Mouse (Mus musculus): ENCODE data around the gene Mbd4. TPM values are rescaled to one million over a fixed set of nuclear protein-coding genes. Genes with fewer than 3 reads are reported as not detected.
"Not testable (repeated sequence)": the region's sequence is repeated elsewhere in the genome, so short reads cannot be mapped to it uniquely, and the experiment has no call there.

Mbd4 gene
- 1 to 10 TPM; 5.0 to 5.8 TPM for total RNA-seq (2021)
- long read RNA-seq, experiment 1, partial matches to known transcripts, result 0 of 8 reads
- long read RNA-seq, experiment 1, other reads (novel, unspliced or antisense), result 4 of 8 reads
- long read RNA-seq, experiment 2, partial matches to known transcripts, result 0 of 9 reads
- long read RNA-seq, experiment 2, other reads (novel, unspliced or antisense), result 6 of 9 reads

DNA sequence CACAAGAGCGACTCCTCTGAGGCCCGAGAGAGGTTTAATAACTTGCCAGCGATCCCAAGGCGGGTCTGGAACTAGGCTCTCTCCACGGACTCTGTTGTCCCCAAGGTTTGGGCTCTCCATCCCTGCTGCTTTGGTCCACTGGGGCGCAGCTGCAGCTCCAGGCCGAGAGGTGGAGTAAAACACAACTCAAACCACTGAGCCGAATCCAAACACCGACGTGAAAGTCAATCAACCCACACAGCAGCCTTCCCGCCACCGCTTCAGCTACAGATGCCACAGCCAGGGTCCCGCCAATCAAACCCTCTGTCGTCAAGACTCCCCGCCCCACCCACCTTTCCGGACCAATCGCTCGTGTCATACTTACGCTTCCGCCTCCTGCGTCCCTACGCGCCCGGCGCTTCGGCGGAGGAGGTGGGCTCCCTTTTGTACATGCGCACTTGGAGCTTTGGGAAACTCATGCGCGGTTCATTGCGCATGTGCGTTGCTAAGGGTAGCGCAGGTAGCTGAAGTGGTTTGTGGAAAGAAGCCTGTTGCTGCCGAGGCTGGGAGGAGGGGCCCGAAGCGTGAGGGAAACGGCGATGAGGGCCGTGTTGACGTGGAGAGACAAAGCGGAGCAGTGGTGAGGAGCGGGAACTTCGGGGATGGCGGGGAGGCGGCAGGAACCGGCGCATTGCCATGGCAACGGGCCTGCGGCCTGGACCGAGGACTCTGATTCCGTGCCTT, at the start of gene Mbd4, which contains the start of gene Ift122:
Mbd4 (minus strand) TSS at position 281 of the 723 bp plus-strand sequence.
Ift122 (plus strand) TSS at position 380 of the 723 bp plus-strand sequence.
- DNase-seq (ENCODE audit: low spot score in 2 of 2), result peak; percentile 98 to 99

DNA sequence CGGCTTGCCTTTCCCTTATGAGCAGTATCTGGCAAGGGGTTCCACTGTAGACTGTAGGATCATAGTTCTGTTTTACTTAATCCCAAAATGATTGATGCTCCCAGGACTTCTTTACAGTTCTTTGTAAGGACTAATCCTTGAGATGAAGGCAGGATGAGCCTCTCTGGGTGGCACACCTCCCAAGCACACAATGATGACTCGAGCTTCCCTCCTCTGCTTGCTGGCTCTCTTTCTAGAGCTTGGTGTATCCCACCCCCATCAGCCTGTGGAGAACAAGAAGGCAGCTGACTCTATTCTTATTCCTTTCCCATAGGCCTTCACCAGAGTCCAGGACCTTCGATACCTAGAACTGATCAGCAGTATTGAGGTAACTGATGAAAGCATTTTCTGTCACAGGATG, 49.4 kb upstream of the Mbd4 start:
- DNase-seq (ENCODE audit: low spot score in 2 of 2), result no peak

DNA sequence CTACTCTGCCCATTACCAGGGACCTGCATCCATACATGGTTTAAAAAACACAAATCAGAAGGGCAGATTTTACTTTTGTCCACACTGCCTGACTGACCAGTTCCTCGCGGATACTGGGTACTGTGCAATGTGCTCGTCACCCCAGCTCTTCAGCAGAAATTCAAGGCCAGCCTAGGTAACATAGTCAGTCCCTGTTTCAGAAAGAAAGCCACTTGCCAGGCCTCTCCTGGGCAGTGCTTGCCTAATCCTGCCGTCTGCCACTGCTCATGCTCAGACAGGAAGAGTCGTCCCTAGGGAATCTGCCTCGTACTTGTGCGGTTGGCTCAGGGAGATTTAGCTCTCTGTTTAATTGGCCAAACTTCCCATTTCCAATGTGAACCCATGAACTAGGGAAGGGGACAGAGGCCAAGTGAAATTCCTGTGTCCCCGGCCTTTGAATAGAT, 48.3 kb upstream of the Mbd4 start:
- no peak for DNase-seq (ENCODE audit: low spot score in 2 of 2)

DNA sequence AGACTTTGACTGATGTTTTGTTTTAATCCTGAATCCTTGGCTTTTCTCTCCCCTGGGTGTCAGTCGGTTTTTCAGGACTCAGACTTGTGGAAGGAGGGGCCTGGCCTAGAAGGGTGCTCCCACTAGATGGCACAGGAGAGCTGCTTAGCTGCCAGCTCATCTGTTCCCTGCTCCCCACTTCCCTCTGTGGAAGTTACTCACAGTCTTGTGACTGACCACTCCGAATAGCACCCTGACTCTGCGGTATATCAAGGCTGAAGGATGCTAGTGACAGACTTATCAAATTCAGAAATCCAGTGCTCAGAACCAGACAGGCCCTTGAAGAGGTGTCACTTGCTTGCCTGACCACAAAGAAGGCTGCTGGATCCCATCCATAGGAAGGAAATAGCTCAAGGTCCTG, 47.9 kb upstream of the Mbd4 start:
- DNase-seq (ENCODE audit: low spot score in 2 of 2), result peak; percentile 69 to 80

DNA sequence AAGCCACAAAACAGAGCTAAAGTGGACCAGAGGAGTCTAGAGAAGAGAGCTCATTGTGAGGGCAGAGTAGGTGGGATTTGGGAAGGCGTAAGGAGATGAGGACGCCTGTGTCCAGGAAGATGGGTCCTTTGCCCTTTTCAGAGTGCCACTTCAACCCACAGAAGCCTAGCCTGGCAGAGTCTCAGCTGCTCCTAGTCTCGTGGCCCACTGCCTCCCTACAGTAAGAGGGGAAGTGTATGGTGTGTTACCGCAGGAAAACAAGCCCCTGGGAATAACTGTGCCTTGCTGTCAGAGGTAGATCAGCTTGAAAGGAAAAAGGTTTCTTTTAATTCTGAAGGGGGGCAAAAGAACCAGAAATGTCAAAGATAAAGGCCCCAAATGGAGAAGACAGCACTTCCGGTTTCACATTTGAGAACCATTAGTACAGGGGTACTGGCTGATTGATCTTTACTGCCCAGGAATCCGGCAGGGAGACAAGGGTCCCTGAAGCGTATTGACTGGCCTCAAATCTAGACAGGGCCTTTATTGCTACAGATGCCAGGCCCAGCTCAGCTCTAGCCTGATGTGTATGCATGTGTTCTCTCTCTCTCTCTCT, 44.9 kb upstream of the Mbd4 start:
- DNase-seq (ENCODE audit: low spot score in 2 of 2), result no peak

DNA sequence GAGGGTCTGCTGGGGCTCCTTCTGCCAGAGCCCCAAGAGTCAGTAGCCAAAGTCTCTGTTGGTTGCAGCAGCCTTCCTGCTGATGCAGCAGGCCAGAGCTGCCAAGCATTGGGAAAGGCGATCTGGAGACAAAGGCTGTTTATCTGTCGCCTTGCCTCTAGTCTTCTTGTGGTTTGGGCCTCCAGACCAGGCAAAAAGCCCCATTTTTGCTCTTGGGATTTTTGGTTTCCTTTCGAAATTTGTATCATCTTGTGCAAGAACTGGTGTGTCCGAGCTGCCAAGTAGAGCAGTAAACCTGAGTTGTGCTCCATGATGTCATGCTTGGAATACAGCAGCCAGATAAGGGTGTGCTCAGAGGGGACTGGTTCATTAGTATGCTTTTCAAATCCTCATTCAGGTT, 43.9 kb upstream of the Mbd4 start:
- no peak for DNase-seq (ENCODE audit: low spot score in 2 of 2)

DNA sequence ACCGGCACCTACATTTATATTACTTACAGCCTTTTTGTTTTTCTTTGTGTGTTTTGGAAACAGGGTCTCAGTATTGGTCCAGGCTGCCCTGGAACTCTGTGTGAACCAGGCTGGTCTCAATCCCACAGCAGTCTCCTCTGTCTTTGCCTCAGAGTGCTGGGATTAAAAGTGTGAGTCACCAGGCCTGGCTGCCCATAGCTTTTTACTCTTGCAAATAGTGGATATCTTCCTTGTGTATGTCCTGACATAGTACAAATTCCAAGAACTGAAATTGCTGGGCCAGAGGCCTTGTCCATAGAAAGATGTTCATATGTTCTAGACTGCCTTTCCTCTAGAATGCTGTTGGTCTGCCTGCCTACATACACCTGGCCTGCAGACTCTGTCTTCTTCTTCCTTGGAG, 43.2 kb upstream of the Mbd4 start:
- no peak for DNase-seq (ENCODE audit: low spot score in 2 of 2)

DNA sequence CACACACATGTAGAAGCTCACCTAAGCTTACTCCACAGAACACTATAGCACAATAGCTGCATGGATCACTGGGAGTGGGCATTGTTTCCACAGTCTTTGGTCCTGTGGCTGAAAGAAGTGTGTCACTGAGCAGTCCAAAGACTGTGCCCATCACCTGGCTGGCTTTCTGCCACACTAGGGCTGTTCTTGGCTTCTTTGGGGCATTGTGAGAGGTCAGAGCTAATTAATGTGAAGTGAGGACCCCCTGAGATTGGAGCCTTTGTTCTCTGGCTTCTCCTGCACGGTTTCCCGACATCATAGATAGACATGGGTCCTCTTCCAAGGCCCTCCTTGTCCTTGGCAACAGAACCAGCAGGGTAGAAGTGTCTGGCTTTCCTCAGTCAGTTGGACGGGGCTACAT, 39.2 kb upstream of the Mbd4 start:
- no peak for DNase-seq (ENCODE audit: low spot score in 2 of 2)

DNA sequence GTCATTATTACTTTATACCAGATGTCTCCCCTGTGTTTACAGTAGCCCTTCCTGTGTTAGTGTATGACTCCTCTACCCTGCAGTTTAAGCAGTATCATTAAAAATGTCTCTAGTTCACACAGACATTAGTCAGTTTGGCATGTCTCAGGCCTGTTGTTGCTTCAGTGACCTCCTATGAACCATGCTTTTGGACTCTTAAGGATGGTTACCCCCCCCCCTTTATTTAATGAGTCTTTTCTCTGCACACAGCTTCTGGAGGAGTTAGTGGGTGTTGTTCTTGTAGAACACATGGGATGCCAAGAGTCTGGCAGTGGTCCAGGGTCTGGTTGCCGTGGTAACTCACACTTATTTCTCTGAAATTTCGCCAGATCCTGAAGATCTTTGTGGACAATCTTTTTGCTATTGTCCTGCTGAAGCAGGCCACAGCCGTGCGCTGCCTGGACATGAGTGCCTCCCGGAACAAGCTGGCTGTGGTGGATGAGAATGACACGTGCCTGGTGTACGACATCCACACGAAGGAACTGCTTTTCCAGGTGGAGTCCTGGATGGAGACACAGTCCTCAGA, 38.4 kb upstream of the Mbd4 start:
- DNase-seq (ENCODE audit: low spot score in 2 of 2), result peak; percentile 77 to 84

DNA sequence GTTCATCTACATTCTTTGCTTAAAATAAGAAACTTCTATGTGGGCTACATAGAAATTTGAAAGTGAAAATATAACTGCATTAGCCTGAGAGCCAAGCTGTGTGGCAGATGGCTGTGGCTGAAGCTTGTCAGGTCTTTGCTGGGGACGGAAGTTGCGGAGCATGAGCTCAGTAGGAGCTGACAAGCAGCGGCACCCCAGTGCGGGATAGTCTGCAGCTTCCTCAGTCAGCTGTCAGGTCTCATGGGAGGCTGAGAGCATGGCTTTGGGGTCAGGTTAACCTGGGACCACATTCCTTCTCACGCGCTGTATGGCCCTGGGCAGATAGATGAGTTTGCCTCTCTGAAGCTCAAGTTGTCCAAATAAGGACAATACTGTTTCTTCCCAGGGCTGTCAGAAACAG, 37.9 kb upstream of the Mbd4 start:
- peak in 1 of 2 experiments; percentile 51 for DNase-seq (ENCODE audit: low spot score in 2 of 2)

DNA sequence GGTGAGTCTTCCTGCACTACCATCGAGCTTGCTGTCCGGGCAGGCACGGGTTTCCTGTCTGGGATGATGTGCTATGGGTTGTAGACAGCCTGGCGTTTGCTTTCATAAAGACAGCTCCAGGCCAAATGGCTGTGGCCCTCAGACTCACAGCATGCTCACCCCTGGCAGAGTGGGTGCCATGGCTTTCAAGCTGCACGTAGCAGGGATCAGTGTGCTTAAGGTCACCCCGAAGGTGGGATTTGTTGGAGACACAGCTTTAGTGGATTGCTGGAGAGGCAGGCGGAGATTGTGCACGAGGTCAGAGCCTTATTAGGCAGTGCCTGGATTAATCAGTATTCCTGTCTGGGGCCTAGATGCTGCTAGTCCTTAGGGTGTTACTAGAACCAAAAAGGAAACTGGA, 37.4 kb upstream of the Mbd4 start:
- no peak for DNase-seq (ENCODE audit: low spot score in 2 of 2)

DNA sequence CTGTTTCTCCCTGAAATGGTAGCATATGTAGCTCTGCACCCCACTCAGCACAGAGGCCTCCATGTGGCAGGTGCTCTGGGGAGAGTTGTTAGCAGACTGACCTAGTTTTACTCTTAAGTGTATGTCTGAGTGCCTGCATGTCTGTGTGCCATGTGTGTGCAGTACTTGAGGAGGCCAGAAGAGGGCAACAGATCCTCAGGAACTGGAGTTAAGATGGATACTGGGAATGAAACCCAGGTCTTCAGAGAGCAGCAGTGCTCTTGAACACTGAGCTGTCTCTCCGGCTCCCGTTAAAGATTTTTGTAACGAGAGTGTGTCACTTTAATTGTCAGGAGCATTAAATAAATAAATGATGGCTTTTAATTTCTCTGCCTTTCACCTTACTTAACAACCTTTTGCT, 35.1 kb upstream of the Mbd4 start:
- DNase-seq (ENCODE audit: low spot score in 2 of 2), result no peak

DNA sequence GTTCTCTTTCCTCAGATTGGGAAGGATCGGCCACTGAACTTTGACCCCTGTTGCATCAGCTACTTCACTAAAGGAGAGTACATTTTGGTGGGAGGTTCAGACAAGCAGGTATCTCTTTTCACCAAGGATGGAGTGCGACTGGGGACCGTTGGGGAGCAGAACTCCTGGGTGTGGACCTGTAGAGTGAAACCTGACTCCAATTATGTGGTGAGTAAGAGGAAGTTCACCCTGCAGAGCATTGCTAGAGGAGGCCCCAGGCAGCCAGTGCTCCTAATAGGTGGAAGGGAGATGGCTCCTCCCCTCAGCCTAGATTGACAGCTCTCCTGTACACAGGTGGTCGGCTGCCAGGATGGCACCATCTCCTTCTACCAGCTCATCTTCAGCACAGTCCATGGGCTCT, 33.7 kb upstream of the Mbd4 start:
- no peak for DNase-seq (ENCODE audit: low spot score in 2 of 2)

DNA sequence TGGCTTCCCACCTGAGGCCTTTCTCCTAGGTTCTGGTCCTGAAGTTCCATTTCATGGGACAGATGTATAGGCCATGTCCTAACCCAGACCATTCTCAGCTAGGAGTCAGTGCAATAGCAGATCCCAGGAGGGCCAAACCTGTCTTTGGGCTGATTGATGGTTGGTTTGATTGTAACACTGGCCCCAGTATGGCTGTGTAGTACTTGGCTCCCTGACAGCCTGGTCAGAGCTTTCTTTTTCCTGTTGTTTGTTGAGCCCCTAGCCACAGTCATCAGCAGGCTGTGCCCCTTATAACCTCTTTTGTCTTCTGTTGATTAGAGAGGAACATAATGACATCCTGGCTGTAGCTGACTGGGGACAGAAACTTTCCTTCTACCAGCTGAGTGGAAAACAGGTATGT, 30.8 kb upstream of the Mbd4 start:
- DNase-seq (ENCODE audit: low spot score in 2 of 2), result no peak

DNA sequence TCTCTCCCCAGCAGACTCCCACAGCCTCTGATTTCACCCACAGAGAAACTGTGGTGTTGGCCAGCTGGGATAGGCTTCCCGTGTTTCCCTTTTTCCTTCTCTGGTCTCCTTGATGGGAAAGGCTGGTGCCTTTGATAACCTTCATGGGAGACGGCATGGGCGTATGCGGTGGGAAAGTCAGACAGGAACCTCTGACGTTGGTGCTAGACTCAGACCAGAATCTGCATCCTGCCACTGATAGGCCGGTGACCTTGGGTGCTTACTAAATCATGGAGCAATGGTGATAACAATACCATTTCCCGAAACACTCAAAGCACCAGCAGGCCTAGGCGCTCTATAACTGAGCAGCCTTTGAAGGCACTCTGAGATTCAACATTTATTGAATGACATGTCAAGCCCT, 27.6 kb upstream of the Mbd4 start:
- DNase-seq (ENCODE audit: low spot score in 2 of 2), result no peak

DNA sequence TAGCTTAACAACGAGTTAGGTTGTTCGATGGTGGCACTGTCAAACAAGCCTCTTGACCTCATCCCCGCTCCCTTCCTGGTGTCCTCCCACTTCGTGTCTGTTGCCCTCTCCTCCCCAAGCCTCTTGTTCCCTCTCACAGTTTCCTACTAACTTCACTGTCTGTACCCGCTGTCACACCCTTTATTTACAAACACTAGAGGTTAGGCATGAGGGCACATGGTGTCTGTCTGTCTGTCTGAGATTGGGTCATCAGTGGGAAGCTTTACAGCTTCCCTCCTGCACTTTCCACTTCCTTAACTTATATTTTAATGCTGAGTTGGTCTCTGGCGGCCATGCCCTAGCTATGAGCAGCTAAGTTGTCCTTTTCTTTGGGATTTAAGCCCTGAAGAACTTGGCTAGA, 26.6 kb upstream of the Mbd4 start:
- no peak for DNase-seq (ENCODE audit: low spot score in 2 of 2)

DNA sequence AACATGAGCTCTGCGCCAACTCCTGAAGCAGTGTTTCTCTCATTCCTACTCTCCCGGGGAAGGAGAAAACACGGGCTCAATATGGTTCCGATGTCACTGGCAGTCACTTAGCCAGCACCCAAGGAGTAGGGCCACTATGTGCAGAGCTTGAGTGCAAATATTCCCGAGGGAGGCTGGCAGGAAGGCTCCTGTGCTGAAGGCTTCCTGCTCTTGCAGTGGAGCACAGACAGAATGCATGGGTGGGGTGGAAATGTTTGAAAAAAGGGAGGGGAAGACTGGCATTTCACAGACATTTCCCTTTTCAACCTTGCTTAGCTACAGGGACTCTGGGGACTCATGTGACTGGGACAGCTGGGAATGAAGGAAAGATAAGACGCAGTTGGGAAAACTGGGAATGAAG, 25.5 kb upstream of the Mbd4 start:
- DNase-seq (ENCODE audit: low spot score in 2 of 2), result no peak

DNA sequence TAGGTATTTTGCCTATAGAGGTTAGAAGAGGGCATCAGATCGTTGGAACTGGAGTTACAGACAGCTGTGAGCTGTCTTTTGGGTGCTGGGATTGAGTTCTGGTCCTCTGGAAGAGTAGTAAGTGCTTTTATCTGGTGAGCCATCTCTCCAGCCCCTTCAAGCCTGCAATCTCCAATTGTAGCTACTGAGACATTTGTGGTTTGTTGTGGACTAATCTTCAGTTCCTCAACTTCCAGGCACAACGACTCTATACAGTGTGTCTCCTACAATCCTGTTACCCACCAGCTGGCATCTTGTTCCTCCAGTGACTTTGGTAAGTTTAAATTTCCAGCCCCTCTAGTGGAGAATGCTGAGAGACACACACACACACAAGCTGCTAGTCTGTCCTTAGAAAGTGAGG, 24.1 kb upstream of the Mbd4 start:
- no peak for DNase-seq (ENCODE audit: low spot score in 2 of 2)

DNA sequence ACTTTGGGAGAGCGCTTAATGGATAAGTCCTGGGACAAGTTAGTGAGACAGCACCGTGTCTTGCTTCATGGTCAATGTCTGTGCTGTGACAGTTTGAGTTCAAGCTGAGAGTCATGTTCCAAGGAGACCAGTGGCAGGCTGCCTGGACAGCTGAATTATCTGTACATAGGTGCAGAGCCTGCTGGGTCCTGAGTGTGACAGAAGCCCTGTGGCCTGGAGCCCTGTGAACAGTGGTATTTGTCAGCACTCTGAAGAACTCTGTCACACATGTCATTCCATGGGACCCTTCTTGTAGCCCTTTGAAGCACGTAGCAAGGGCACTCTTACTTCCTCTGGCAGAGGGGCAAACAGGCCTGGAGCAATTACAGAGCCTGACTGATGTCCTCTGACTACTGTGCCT, 18.1 kb upstream of the Mbd4 start:
- not testable (repeated sequence) for DNase-seq (ENCODE audit: low spot score in 2 of 2)

DNA sequence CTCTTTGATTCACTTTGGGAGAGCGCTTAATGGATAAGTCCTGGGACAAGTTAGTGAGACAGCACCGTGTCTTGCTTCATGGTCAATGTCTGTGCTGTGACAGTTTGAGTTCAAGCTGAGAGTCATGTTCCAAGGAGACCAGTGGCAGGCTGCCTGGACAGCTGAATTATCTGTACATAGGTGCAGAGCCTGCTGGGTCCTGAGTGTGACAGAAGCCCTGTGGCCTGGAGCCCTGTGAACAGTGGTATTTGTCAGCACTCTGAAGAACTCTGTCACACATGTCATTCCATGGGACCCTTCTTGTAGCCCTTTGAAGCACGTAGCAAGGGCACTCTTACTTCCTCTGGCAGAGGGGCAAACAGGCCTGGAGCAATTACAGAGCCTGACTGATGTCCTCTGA, 14.0 kb upstream of the Mbd4 start:
- DNase-seq (ENCODE audit: low spot score in 2 of 2), result not testable (repeated sequence)

DNA sequence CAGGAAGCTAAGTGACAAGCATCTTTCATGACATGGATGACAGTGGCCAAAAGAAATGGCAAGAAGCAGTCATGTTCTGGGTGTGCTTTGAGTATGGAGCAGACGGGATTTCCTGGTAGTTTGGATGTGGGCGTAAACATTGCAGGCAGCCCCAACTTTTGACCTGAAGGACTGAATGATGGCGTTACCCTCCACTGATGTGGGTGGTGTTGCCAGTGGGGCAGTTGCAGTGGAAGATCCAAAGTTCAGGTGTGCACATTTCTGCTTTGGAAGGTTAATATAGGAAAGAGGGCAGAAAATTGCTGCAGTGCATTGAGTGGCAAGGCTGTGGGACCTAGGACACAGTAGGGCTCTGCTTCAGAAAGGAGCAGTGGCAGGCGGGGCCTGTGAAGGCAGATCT, 12.1 kb upstream of the Mbd4 start:
- DNase-seq (ENCODE audit: low spot score in 2 of 2), result no peak

DNA sequence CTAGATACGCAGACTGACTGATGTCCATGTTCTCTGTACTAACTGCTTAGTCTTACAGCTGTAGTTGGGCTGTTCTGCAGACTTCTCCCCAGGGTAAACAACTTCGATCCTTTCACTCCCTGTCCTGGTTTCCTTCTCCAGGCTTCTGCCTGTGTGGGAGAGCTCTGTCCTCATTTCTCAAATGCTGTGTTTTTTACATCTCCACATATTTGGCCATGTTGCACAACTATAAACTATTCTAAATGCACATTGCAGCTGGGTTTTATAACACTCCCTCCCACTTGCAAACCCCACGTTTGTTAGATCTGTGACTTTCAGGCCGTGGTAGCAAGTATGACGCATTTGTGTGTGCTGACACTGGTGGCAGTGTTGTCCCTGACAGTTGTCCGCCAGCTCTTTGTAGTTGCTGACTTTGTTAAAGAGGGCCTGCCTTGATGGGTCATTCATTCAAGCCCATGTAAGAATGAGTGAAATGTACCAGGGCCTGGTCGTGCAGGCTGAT, 10.2 kb upstream of the Mbd4 start:
- DNase-seq (ENCODE audit: low spot score in 2 of 2), result no peak
